Mouse (Mus musculus) neural tube, embryonic 12.5 days (tissue): ENCODE results near the gene Gm28308. TPM values are rescaled to one million over a fixed set of nuclear protein-coding genes. Genes with fewer than 3 reads are reported as not detected.

Experiments used
- ATAC-seq: fragments of 200-750 bp; cut with Nextera tagmentation; 2 replicates; pipeline ENCODE4 v1.8.0; 2017; ENCODE audit warnings: low read depth, mild to moderate bottlenecking, moderate TSS enrichment, moderate library complexity; ENCODE audit not compliant: low FRiP score
- H3K27ac ChIP-seq: fragments of 300-500 bp; sonication (generic); 2 replicates; pipeline ENCODE4 v1.5.1; 2016
- H3K27me3 ChIP-seq: fragments of 300-500 bp; sonication (generic); replicated peaks from 2 replicates; pipeline ENCODE4 v1.6.1; 2016; ENCODE audit warnings: mild to moderate bottlenecking
- H3K36me3 ChIP-seq: fragments of 300-500 bp; sonication (generic); 2 replicates; pipeline ENCODE4 v1.6.1; 2016; ENCODE audit warnings: mild to moderate bottlenecking
- H3K4me1 ChIP-seq: fragments of 300-500 bp; sonication (generic); 2 replicates; pipeline ENCODE4 v1.6.1; 2016
- H3K4me2 ChIP-seq: fragments of 300-500 bp; sonication (generic); replicated peaks from 2 replicates; pipeline ENCODE4 v1.6.1; 2016; ENCODE audit warnings: mild to moderate bottlenecking
- H3K4me3 ChIP-seq: fragments of 300-500 bp; sonication (generic); 2 replicates; pipeline ENCODE4 v1.5.1; 2016
- H3K9ac ChIP-seq: fragments of 300-500 bp; sonication (generic); 2 replicates; pipeline ENCODE4 v1.6.1; 2016; ENCODE audit warnings: mild to moderate bottlenecking
- H3K9me3 ChIP-seq: fragments of 300-500 bp; sonication (generic); 2 replicates; pipeline ENCODE4 v1.6.1; 2016; ENCODE audit warnings: mild to moderate bottlenecking
- WGBS: fragments of 180-500 bp; shearing (Covaris S2); methylation state at CpG from one replicate; pipeline ENCODE4 v1.1.7; 2016; 5-methylcytosine and 5-hydroxymethylcytosine counted together
- polyA plus RNA-seq: library from polyadenylated mRNA; unstranded; fragments of >200 nt; fragmentation: Nextera tagmentation; extraction: Ambion mirVana; gene quantifications from 2 replicates; pipeline ENCODE4 v1.2.1, GENCODE M21; 2016

Gm28308 gene
- polyA plus RNA-seq, 1 experiment from 2014 or later: not detected

GRCm38 (mm10) chr6:52235866-52236265 lies 22.7 kb upstream of the Gm28308 start:
- 13% methylated on average over 6 of the region's 6 CpGs for WGBS
- Histone ChIP-seq H3K9ac (peak overlapping the region; percentile 98), H3K27me3 (peaks cover 62% of the 10 kb centered on the region), H3K4me2 (peak overlapping the region; percentile 74), H3K9me3 (no peaks in the 10 kb centered on the region), H3K4me1 (0 out of 2 replicates have a peak, but pooled peaks cover 11% of the 10 kb centered on the region), H3K27ac (0 out of 2 replicates have a peak overlapping the region, but pooled peaks have one; percentile 3), H3K36me3 (no peaks in the 10 kb centered on the region), H3K4me3 (peak overlapping the region; percentile 78)
- no peak for ATAC-seq

- H3K27me3 ChIP-seq: peaks cover 63% of the 10 kb centered on the region
- peak overlapping the region; percentile 74 for H3K4me2 ChIP-seq
- peak overlapping the region; percentile 78 for H3K4me3 ChIP-seq
- peak overlapping the region; percentile 98 for H3K9ac ChIP-seq
- 15% methylated on average over 9 of the region's 9 CpGs for WGBS
- H3K27ac ChIP-seq: no peak overlapping the region
- H3K9me3 ChIP-seq: no peaks in the 10 kb centered on the region
- peaks cover 10% of the 10 kb centered on the region; the same call in 1 of the 2 replicates for H3K4me1 ChIP-seq
- no peak for ATAC-seq
- H3K36me3 ChIP-seq: no peaks in the 10 kb centered on the region
Observed at GRCm38 (mm10) chr6:52235267-52235666, 22.1 kb upstream of the Gm28308 start.

- WGBS: under 1% methylated on average over 68 of the region's 68 CpGs
- Histone ChIP-seq H3K27me3 (peaks cover 56% of the 10 kb centered on the region), H3K4me2 (peak overlapping the region; percentile 74), H3K4me3 (peak overlapping the region; percentile 78), H3K27ac (peak overlapping the region; percentile 89), H3K36me3 (no peaks in the 10 kb centered on the region), H3K9ac (peak overlapping the region; percentile 98), H3K4me1 (peaks cover 10% of the 10 kb centered on the region; the same call in 1 of the 2 replicates), H3K9me3 (no peaks in the 10 kb centered on the region)
- peak; percentile 37; the same call in 1 of the 2 replicates for ATAC-seq
Observed at GRCm38 (mm10) chr6:52234428-52235140, 21.4 kb upstream of the Gm28308 start.

GRCm38 (mm10) chr6:52233546-52234427 lies 20.6 kb upstream of the Gm28308 start:
- Histone ChIP-seq H3K9ac (peak overlapping the region; percentile 98), H3K36me3 (no peaks in the 10 kb centered on the region), H3K27ac (peak overlapping the region; percentile 89), H3K4me3 (peak overlapping the region; percentile 78), H3K4me2 (peak overlapping the region; percentile 74), H3K9me3 (no peaks in the 10 kb centered on the region), H3K4me1 (peaks cover 10% of the 10 kb centered on the region; the same call in 1 of the 2 replicates), H3K27me3 (peaks cover 55% of the 10 kb centered on the region)
- WGBS: under 1% methylated on average over 70 of the region's 70 CpGs
- ATAC-seq: no peak

GRCm38 (mm10) chr6:52232984-52233545 lies 19.9 kb upstream of the Gm28308 start:
- Histone ChIP-seq H3K27me3 (peaks cover 55% of the 10 kb centered on the region), H3K9me3 (no peaks in the 10 kb centered on the region), H3K9ac (peak overlapping the region; percentile 98), H3K4me3 (peak overlapping the region; percentile 78), H3K36me3 (no peaks in the 10 kb centered on the region), H3K27ac (peak overlapping the region; percentile 89), H3K4me2 (peak overlapping the region; percentile 74), H3K4me1 (peaks cover 10% of the 10 kb centered on the region; the same call in 1 of the 2 replicates)
- WGBS: under 1% methylated on average over 23 of the region's 23 CpGs
- no peak for ATAC-seq

GRCm38 (mm10) chr6:52232568-52232965 lies 19.4 kb upstream of the Gm28308 start:
- WGBS: under 1% methylated on average over 18 of the region's 18 CpGs
- Histone ChIP-seq H3K9me3 (no peaks in the 10 kb centered on the region), H3K36me3 (no peaks in the 10 kb centered on the region), H3K4me3 (peak overlapping the region; percentile 78), H3K9ac (peak overlapping the region; percentile 98), H3K27me3 (peaks cover 51% of the 10 kb centered on the region), H3K27ac (peak overlapping the region; percentile 89), H3K4me2 (peak overlapping the region; percentile 74), H3K4me1 (peaks cover 10% of the 10 kb centered on the region; the same call in 1 of the 2 replicates)
- no peak for ATAC-seq

- Histone ChIP-seq H3K27ac (peak overlapping the region; percentile 89), H3K27me3 (peaks cover 47% of the 10 kb centered on the region), H3K9ac (peak overlapping the region; percentile 98), H3K36me3 (no peaks in the 10 kb centered on the region), H3K4me1 (peaks cover 11% of the 10 kb centered on the region; the same call in 1 of the 2 replicates), H3K4me2 (peak overlapping the region; percentile 74), H3K9me3 (no peaks in the 10 kb centered on the region), H3K4me3 (peak overlapping the region; percentile 78)
- under 1% methylated on average over 18 of the region's 18 CpGs for WGBS
- ATAC-seq: no peak
Observed at GRCm38 (mm10) chr6:52231885-52232567, 18.9 kb upstream of the Gm28308 start.

- H3K9ac ChIP-seq: peak within 1 kb of the TSS; percentile 98
- peak; percentile 18; the same call in 1 of the 2 replicates for ATAC-seq
Observed at GRCm38 (mm10) chr6:52230516-52231165, 17.5 kb upstream of the Gm28308 start, which contains the start of gene Hoxa9. TSS of gene Hoxa9 (minus strand) at chr6:52231089.

GRCm38 (mm10) chr6:52229558-52230416 lies 16.6 kb upstream of the Gm28308 start:
- Histone ChIP-seq H3K27ac (peak overlapping the region; percentile 94), H3K9me3 (no peaks in the 10 kb centered on the region), H3K4me2 (peak overlapping the region; percentile 83), H3K4me1 (peaks cover 9% of the 10 kb centered on the region; the same call in 1 of the 2 replicates), H3K4me3 (peak overlapping the region; percentile 66), H3K9ac (peak overlapping the region; percentile 97), H3K27me3 (peaks cover 38% of the 10 kb centered on the region), H3K36me3 (no peaks in the 10 kb centered on the region)
- WGBS: under 1% methylated on average over 44 of the region's 44 CpGs
- no peak for ATAC-seq

More at GRCm38 (mm10) chr6:52230516-52231165, 17.5 kb upstream of the Gm28308 start, which contains the start of gene Hoxa9:
- no peaks in the 10 kb centered on the region for H3K36me3 ChIP-seq
- H3K4me1 ChIP-seq: peaks cover 9% of the 10 kb centered on the region; the same call in 1 of the 2 replicates
- H3K27ac ChIP-seq: peak within 1 kb of the TSS; percentile 94
- under 1% methylated on average over 33 of the region's 36 CpGs for WGBS
- H3K4me3 ChIP-seq: peak within 1 kb of the TSS; percentile 78
- peak within 1 kb of the TSS; percentile 83 for H3K4me2 ChIP-seq
- no peaks in the 10 kb centered on the region for H3K9me3 ChIP-seq
- H3K27me3 ChIP-seq: peaks cover 41% of the 10 kb centered on the region
